Comparison of ENCODE assay signal across 9 mouse cellular contexts in the genomic region with DNA sequence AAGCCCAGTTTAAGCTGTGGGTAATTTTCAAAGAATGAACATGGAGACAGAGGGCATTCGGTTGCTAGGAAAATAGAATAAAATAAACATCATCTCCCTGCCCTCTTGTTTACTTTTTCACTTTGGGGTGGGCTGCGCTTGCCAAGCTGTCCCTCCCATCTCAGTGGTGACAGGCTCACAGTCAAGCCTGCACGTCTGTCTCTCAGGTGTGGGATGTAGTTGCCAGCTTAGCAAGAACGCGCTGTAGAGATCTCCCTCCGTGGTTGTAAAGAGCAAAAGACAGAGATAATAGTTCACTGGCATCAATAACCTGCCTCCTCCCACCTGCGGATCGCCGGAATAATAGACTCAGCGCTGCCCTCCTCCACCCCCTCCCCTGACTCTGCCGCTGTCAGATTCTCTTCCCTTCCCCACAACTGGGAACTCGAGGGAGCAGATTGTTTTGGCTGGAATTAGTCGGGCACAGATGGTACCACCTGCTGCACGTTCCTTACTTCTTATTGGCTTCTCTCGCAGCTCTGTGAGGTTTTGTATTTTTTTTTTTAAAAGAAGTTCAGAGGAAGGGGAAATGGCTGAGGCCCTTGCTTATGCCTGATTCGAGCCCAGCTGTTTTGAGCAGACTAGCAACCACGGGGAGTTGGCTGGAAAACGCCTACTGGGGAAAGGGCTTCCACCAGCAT. TPM values are rescaled to one million over a fixed set of nuclear protein-coding genes. Genes with fewer than 3 reads are reported as not detected.
DNase-seq lines count a peak whose midpoint lies in the region; ATAC-seq and TF ChIP-seq lines count a peak whose summit lies in the region.
"Had no signal": no experiment of that assay in that cellular context is flagged by ENCODE, and none has a peak within 500 bp of the region (broad histone marks: within the 10 kb centered on the region; RNA-seq: fewer than 3 reads in every experiment).

No protein-coding gene starts in this region.

- WGBS in midbrain, postnatal 0 days = 3% methylated on average over 18 of the region's 18 CpGs

- DNase-seq in gastrocnemius, postnatal 14 days = peak; percentile 28
- no peak for DNase-seq in gastrocnemius, adult 8-10 months (ENCODE audit: low spot score in 2 of 2)
- DNase-seq in brain, embryonic 18.5 days (ENCODE audit: low read depth, low spot score) = peak; percentile 59
- DNase-seq in frontal cortex, postnatal 25 days (ENCODE audit: low spot score in 2 of 2) = peak; percentile 43 to 48
- DNase-seq in left cerebral cortex, adult 2 months (ENCODE audit: extremely low spot score in 1 of 2, low spot score in 2 of 2) = peak in 1 of 2 experiments; percentile 41
- peak; percentile 65 for DNase-seq in midbrain, postnatal 0 days (ENCODE audit: low spot score)
- DNase-seq in yolk sac, embryonic 10.5 days (ENCODE audit: low spot score) = no peak
- DNase-seq in urinary bladder, postnatal 14 days (ENCODE audit: low spot score) = no peak

- peak overlapping the region; percentile 79 for H3K4me2 ChIP-seq in midbrain, postnatal 0 days (ENCODE audit: low read depth, low read length, poor library complexity, severe bottlenecking)

- no peaks in the 10 kb centered on the region; the same call in 1 of the 2 replicates for H3K4me1 ChIP-seq in midbrain, postnatal 0 days (ENCODE audit: insufficient read depth, low read length)

- H3K27ac ChIP-seq in left cerebral cortex, adult 2 months = no peak overlapping the region
- no peak overlapping the region for H3K27ac ChIP-seq in midbrain, postnatal 0 days (ENCODE audit: low read depth, low read length)

- peak; percentile 38; the same call in 1 of the 2 replicates for ATAC-seq in midbrain, postnatal 0 days (ENCODE audit: low FRiP score)

- H3K9ac ChIP-seq in midbrain, postnatal 0 days (replicated peaks; ENCODE audit: low read length, poor library complexity, severe bottlenecking) = no peak overlapping the region

- H3K36me3 ChIP-seq in midbrain, postnatal 0 days (ENCODE audit: insufficient read depth, low read length) = no peaks in the 10 kb centered on the region

- no peaks in the 10 kb centered on the region for H3K9me3 ChIP-seq in midbrain, postnatal 0 days (ENCODE audit: low read length)

- H3K27me3 ChIP-seq in midbrain, postnatal 0 days (ENCODE audit: insufficient read depth, low read length) = no peaks in the 10 kb centered on the region

- peak overlapping the region; percentile 34 for H3K4me3 ChIP-seq in left cerebral cortex, adult 2 months
- peak overlapping the region; percentile 39 for H3K4me3 ChIP-seq in midbrain, postnatal 0 days (ENCODE audit: low read depth, low read length)
- H3K4me3 ChIP-seq: myocyte had no signal

- intact Hi-C loops in gastrocnemius, postnatal 14 days (cut with DNase I; ENCODE audit: low total_unique reads) = no loop called here
- intact Hi-C loops in left cerebral cortex, adult 2 months (cut with DNase I) = no loop called here

- no peak for TF ChIP-seq CTCF in left cerebral cortex, adult 2 months (IDR thresholded peaks at IDR 0.05)
- TF ChIP-seq CTCF in midbrain, postnatal 0 days (IDR thresholded peaks at IDR 0.05) = no peak

RNA-seq across cellular contexts. Expression of a gene that starts 51.7 kb away (rescaled TPM):
- 10 to 100 TPM; 23.5 to 24.4 TPM for total RNA-seq in gastrocnemius, postnatal 14 days (2021)
- 10 to 100 TPM; 28.7 to 38.1 (median 35.3) TPM for total RNA-seq in gastrocnemius, adult 8-10 months (2022)
- total RNA-seq in left cerebral cortex, adult 2 months (2021) = 10 to 100 TPM; 81.9 to 89.9 TPM
- 43.4 and 53.2 TPM in 2 replicates for total RNA-seq in midbrain, postnatal 0 days (2014; rRNA removed)
- 18.6 and 19.3 TPM in 2 replicates for polyA plus RNA-seq in midbrain, postnatal 0 days (2015; fragmentation: Nextera tagmentation; extraction: Ambion mirVana)

Comparison
In these comparisons a context has a peak if more than half of its experiments do, and no peak if none do; other contexts are left out.
1. DNase-seq: peak in gastrocnemius, postnatal 14 days (single experiment), brain, embryonic 18.5 days (single experiment), frontal cortex, postnatal 25 days (2 of 2) and midbrain, postnatal 0 days (single experiment); none in gastrocnemius, adult 8-10 months (0 of 2), yolk sac, embryonic 10.5 days (single experiment) and urinary bladder, postnatal 14 days (single experiment).